Comparison of ENCODE assay signal across 14 mouse cellular contexts in genomic region chr8:72833112-72833511, GRCm38 (mm10).
DNase-seq lines count a peak whose midpoint lies in the region; ATAC-seq and TF ChIP-seq lines count a peak whose summit lies in the region.
"Had no signal": no experiment of that assay in that cellular context is flagged by ENCODE, and none has a peak within 500 bp of the region (broad histone marks: within the 10 kb centered on the region; RNA-seq: fewer than 3 reads in every experiment).

No protein-coding gene starts in this region.

- H3K4me2 ChIP-seq in forebrain, embryonic 11.5 days (ENCODE audit: low read depth, low read length, severe bottlenecking) = no peak overlapping the region
- no peak overlapping the region for H3K4me2 ChIP-seq in forebrain, embryonic 12.5 days
- no peak overlapping the region for H3K4me2 ChIP-seq in liver, postnatal 0 days (ENCODE audit: low read depth, low read length)
- no peak overlapping the region for H3K4me2 ChIP-seq in liver, embryonic 12.5 days
- no peak overlapping the region for H3K4me2 ChIP-seq in neural tube, embryonic 15.5 days
- H3K4me2 ChIP-seq: embryonic facial prominence, embryonic 13.5 days; kidney, embryonic 15.5 days; limb, embryonic 13.5 days had no signal

- no peak for DNase-seq in forebrain, embryonic 11.5 days (ENCODE audit: low spot score)
- no peak for DNase-seq in liver, postnatal 0 days
- DNase-seq in ZHBTc4 (ENCODE audit: low read depth, low spot score) = peak; percentile 9
- DNase-seq in retina, embryonic 14.5 days (ENCODE audit: low spot score) = peak; percentile 16
- no peak for DNase-seq in kidney, postnatal 4 days
- DNase-seq: B cell, adult 2 months; spleen, adult 18-20 months had no signal

- no peaks in the 10 kb centered on the region for H3K36me3 ChIP-seq in forebrain, embryonic 11.5 days (ENCODE audit: control insufficient read depth, insufficient read depth, low read length)
- no peaks in the 10 kb centered on the region for H3K36me3 ChIP-seq in forebrain, embryonic 12.5 days (replicated peaks)
- peaks cover 2% of the 10 kb centered on the region; the same call in 1 of the 2 replicates for H3K36me3 ChIP-seq in liver, postnatal 0 days (replicated peaks; ENCODE audit: insufficient read depth, low read length)
- H3K36me3 ChIP-seq in liver, embryonic 12.5 days = no peaks in the 10 kb centered on the region
- peaks cover 26% of the 10 kb centered on the region for H3K36me3 ChIP-seq in neural tube, embryonic 15.5 days

- 87% methylated on average over 2 of the region's 2 CpGs for WGBS in forebrain, embryonic 11.5 days
- 75% methylated on average over 2 of the region's 2 CpGs for WGBS in forebrain, embryonic 12.5 days
- 75% methylated on average over 2 of the region's 2 CpGs for WGBS in liver, postnatal 0 days (ENCODE audit: insufficient replicate concordance)
- WGBS in liver, embryonic 12.5 days (ENCODE audit: insufficient replicate concordance) = 69% methylated on average over 2 of the region's 2 CpGs
- WGBS in neural tube, embryonic 15.5 days = 89% methylated on average over 2 of the region's 2 CpGs

- no peaks in the 10 kb centered on the region for H3K9me3 ChIP-seq in forebrain, embryonic 11.5 days (ENCODE audit: control insufficient read depth, low read length)
- H3K9me3 ChIP-seq in forebrain, embryonic 12.5 days = no peaks in the 10 kb centered on the region
- no peaks in the 10 kb centered on the region for H3K9me3 ChIP-seq in liver, postnatal 0 days (ENCODE audit: low read length)
- H3K9me3 ChIP-seq in liver, embryonic 12.5 days (replicated peaks) = no peaks in the 10 kb centered on the region
- no peaks in the 10 kb centered on the region for H3K9me3 ChIP-seq in neural tube, embryonic 15.5 days (replicated peaks)
- H3K9me3 ChIP-seq: embryonic facial prominence, embryonic 13.5 days; heart, embryonic 10.5 days; kidney, embryonic 15.5 days; limb, embryonic 13.5 days had no signal

- H3K4me1 ChIP-seq in forebrain, embryonic 11.5 days (replicated peaks; ENCODE audit: control insufficient read depth, insufficient read depth, low read length) = no peaks in the 10 kb centered on the region
- H3K4me1 ChIP-seq in forebrain, embryonic 12.5 days = no peaks in the 10 kb centered on the region
- no peaks in the 10 kb centered on the region for H3K4me1 ChIP-seq in liver, postnatal 0 days (ENCODE audit: insufficient read depth)
- H3K4me1 ChIP-seq in liver, embryonic 12.5 days = no peaks in the 10 kb centered on the region
- H3K4me1 ChIP-seq in neural tube, embryonic 15.5 days = no peaks in the 10 kb centered on the region
- H3K4me1 ChIP-seq: embryonic facial prominence, embryonic 13.5 days; heart, embryonic 10.5 days; kidney, embryonic 15.5 days; limb, embryonic 13.5 days had no signal

- no peak overlapping the region for H3K4me3 ChIP-seq in forebrain, embryonic 11.5 days (ENCODE audit: low read depth, low read length)
- no peak overlapping the region for H3K4me3 ChIP-seq in forebrain, embryonic 12.5 days (replicated peaks)
- no peak overlapping the region for H3K4me3 ChIP-seq in liver, postnatal 0 days (ENCODE audit: low read depth, low read length)
- H3K4me3 ChIP-seq in liver, embryonic 12.5 days = no peak overlapping the region
- no peak overlapping the region for H3K4me3 ChIP-seq in neural tube, embryonic 15.5 days (replicated peaks)
- H3K4me3 ChIP-seq: embryonic facial prominence, embryonic 13.5 days; heart, embryonic 10.5 days; kidney, embryonic 15.5 days; limb, embryonic 13.5 days had no signal

- peak; percentile 69 for ATAC-seq in forebrain, embryonic 11.5 days (replicated peaks; ENCODE audit: low FRiP score)
- no peak; the same call in 1 of the 2 replicates for ATAC-seq in forebrain, embryonic 12.5 days (ENCODE audit: low FRiP score)
- peak; percentile 21; the same call in 1 of the 2 replicates for ATAC-seq in liver, postnatal 0 days
- ATAC-seq in liver, embryonic 12.5 days = no peak
- no peak for ATAC-seq in neural tube, embryonic 15.5 days (ENCODE audit: low FRiP score)

- TF ChIP-seq CTCF in liver, postnatal 0 days (IDR thresholded peaks at IDR 0.05; ENCODE audit: low read depth) = peak; percentile 30; the same call in 1 of the 2 replicates

- H3K27me3 ChIP-seq in forebrain, embryonic 11.5 days (ENCODE audit: control insufficient read depth, insufficient read depth, low read length) = no peaks in the 10 kb centered on the region
- H3K27me3 ChIP-seq in forebrain, embryonic 12.5 days = no peaks in the 10 kb centered on the region
- H3K27me3 ChIP-seq in liver, postnatal 0 days (ENCODE audit: insufficient read depth, low read length) = no peaks in the 10 kb centered on the region
- H3K27me3 ChIP-seq in liver, embryonic 12.5 days (replicated peaks) = no peaks in the 10 kb centered on the region
- no peaks in the 10 kb centered on the region for H3K27me3 ChIP-seq in neural tube, embryonic 15.5 days (replicated peaks)
- H3K27me3 ChIP-seq: embryonic facial prominence, embryonic 13.5 days; kidney, embryonic 15.5 days; limb, embryonic 13.5 days had no signal

- H3K27ac ChIP-seq in forebrain, embryonic 11.5 days (ENCODE audit: low read depth, low read length) = no peak overlapping the region
- no peak overlapping the region for H3K27ac ChIP-seq in forebrain, embryonic 12.5 days
- H3K27ac ChIP-seq in liver, postnatal 0 days (ENCODE audit: low read depth) = no peak overlapping the region
- no peak overlapping the region for H3K27ac ChIP-seq in liver, embryonic 12.5 days
- no peak overlapping the region for H3K27ac ChIP-seq in neural tube, embryonic 15.5 days (replicated peaks)
- H3K27ac ChIP-seq: embryonic facial prominence, embryonic 13.5 days; heart, embryonic 10.5 days; kidney, embryonic 15.5 days; limb, embryonic 13.5 days had no signal

- H3K9ac ChIP-seq in forebrain, embryonic 11.5 days (ENCODE audit: low read length) = no peak overlapping the region
- no peak overlapping the region for H3K9ac ChIP-seq in forebrain, embryonic 12.5 days
- H3K9ac ChIP-seq in liver, postnatal 0 days (replicated peaks) = no peak overlapping the region
- no peak overlapping the region for H3K9ac ChIP-seq in liver, embryonic 12.5 days
- H3K9ac ChIP-seq in neural tube, embryonic 15.5 days (replicated peaks) = no peak overlapping the region
- H3K9ac ChIP-seq: embryonic facial prominence, embryonic 13.5 days; kidney, embryonic 15.5 days; limb, embryonic 13.5 days had no signal

- no peak for TF ChIP-seq EP300 in liver, postnatal 0 days (IDR thresholded peaks at IDR 0.05; ENCODE audit: low read depth)

Comparison
In these comparisons a context has a peak if more than half of its experiments do, and no peak if none do; other contexts are left out.
1. ATAC-seq: peak in forebrain, embryonic 11.5 days (single experiment) and liver, postnatal 0 days (single experiment); none in forebrain, embryonic 12.5 days (single experiment), liver, embryonic 12.5 days (single experiment) and neural tube, embryonic 15.5 days (single experiment).
2. DNase-seq: peak in ZHBTc4 (single experiment) and retina, embryonic 14.5 days (single experiment); none in forebrain, embryonic 11.5 days (single experiment), liver, postnatal 0 days (single experiment) and kidney, postnatal 4 days (0 of 2).